Mouse (Mus musculus) MEL (cell line): ENCODE results near the gene Cdc42se2.

Experiments
- CTCF ChIP-seq, 3 experiments: IDR thresholded peaks in 2 of 3; conservative IDR thresholded peaks in 1 of 3; 2 replicates each; pipeline ENCODE4 v1.5.1; 2011 to 2012; ENCODE audit warnings: low read length in 3 of 3, low read depth in 2 of 3, mild to moderate bottlenecking in 2 of 3, improper control_type of control experiment in 1 of 3, inconsistent platforms in 1 of 3, mixed read lengths in 1 of 3, moderate library complexity in 1 of 3; ENCODE audit not compliant: control insufficient read depth in 1 of 3, insufficient read depth in 1 of 3, poor library complexity in 1 of 3, severe bottlenecking in 1 of 3
- E2F4 ChIP-seq: IDR thresholded peaks from 2 replicates; pipeline ENCODE4 v1.6.1; 2011; ENCODE audit warnings: low read depth, low read length, improper control_type of control experiment, borderline replicate concordance
- EP300 ChIP-seq, 2 experiments: IDR thresholded peaks; 2 replicates each; pipeline ENCODE4 v1.6.1; 2011; ENCODE audit warnings: improper control_type of control experiment in 2 of 2, low read length in 2 of 2, low read depth in 1 of 2, mild to moderate bottlenecking in 1 of 2
- GABPA ChIP-seq: IDR thresholded peaks from 2 replicates; pipeline ENCODE4 v1.6.1; 2012; ENCODE audit warnings: low read depth, mild to moderate bottlenecking, inconsistent platforms, low read length, improper control_type of control experiment, moderate library complexity
- HCFC1 ChIP-seq: IDR thresholded peaks from 2 replicates; pipeline ENCODE4 v1.6.1; 2012; ENCODE audit warnings: low read depth, mild to moderate bottlenecking, inconsistent platforms, low read length, improper control_type of control experiment, moderate library complexity
- POLR2A ChIP-seq, 2 experiments: IDR thresholded peaks; 2 replicates each; pipeline ENCODE4 v1.6.1; 2011 to 2012; ENCODE audit warnings: low read length in 2 of 2, mild to moderate bottlenecking in 2 of 2, control low read depth in 1 of 2, improper control_type of control experiment in 1 of 2, low read depth in 1 of 2, moderate library complexity in 1 of 2; ENCODE audit not compliant: control insufficient read depth in 1 of 2, insufficient read depth in 1 of 2, poor library complexity in 1 of 2
- POLR2AphosphoS2 ChIP-seq: IDR thresholded peaks from 2 replicates; pipeline ENCODE4 v1.6.1; 2011; ENCODE audit warnings: low read length, improper control_type of control experiment
- USF1 ChIP-seq: IDR thresholded peaks from 2 replicates; pipeline ENCODE4 v1.6.1; 2014; ENCODE audit warnings: low read depth, mild to moderate bottlenecking, inconsistent platforms, low read length, improper control_type of control experiment, moderate library complexity
- ZC3H11A ChIP-seq: IDR thresholded peaks from 2 replicates; pipeline ENCODE4 v1.6.1; 2012; ENCODE audit warnings: low read depth, mild to moderate bottlenecking, inconsistent platforms, low read length, improper control_type of control experiment

- no peak for TF ChIP-seq CTCF (IDR thresholded peaks at IDR 0.05 in 2 of 3, conservative IDR thresholded peaks at IDR 0.05 in 1 of 3; ENCODE audit: control insufficient read depth in 1 of 3, insufficient read depth in 1 of 3, low read depth in 2 of 3, low read length in 3 of 3, poor library complexity in 1 of 3, severe bottlenecking in 1 of 3)
- no peak for TF ChIP-seq EP300 (IDR thresholded peaks at IDR 0.05; ENCODE audit: low read depth in 1 of 2, low read length in 2 of 2)
- TF ChIP-seq E2F4, result no peak
- no peak for TF ChIP-seq ZC3H11A
- no peak for TF ChIP-seq GABPA
- no peak for TF ChIP-seq POLR2A (IDR thresholded peaks at IDR 0.05; ENCODE audit: control insufficient read depth in 1 of 2, insufficient read depth in 1 of 2, low read depth in 1 of 2, low read length in 2 of 2, poor library complexity in 1 of 2)
- no peak for TF ChIP-seq HCFC1
- no peak for TF ChIP-seq POLR2AphosphoS2
- TF ChIP-seq USF1, result no peak
Observed at GRCm38 (mm10) chr11:54809582-54809981, 22.1 kb upstream of the Cdc42se2 start.
